1 mouse cellular context compared by ENCODE assay signal in genomic region chr3:36064592-36065061, GRCm38 (mm10).
TF ChIP-seq lines count a peak whose summit lies in the region.

No protein-coding gene starts in this region.

TF ChIP-seq in CH12.LX, 34 proteins besides CTCF, POLR2A, EP300 and RAD21 (continued from another document):
- TF ChIP-seq GABPA (IDR thresholded peaks at IDR 0.05; ENCODE audit: insufficient replicate concordance, low read depth, low read length) (no peak), SIN3A (IDR thresholded peaks at IDR 0.05; ENCODE audit: low read length) (no peak), MAZ (IDR thresholded peaks at IDR 0.05; ENCODE audit: low read depth, low read length) (no peak), BHLHE40 (IDR thresholded peaks at IDR 0.05; ENCODE audit: low read depth, low read length) (0 out of 2 replicates have a peak, but pooled peaks have one; percentile 34)
